Mouse (Mus musculus) intestine, embryonic 16.5 days (tissue): ENCODE measurements around the gene Hist1h2ah. TPM values are rescaled to one million over a fixed set of nuclear protein-coding genes. Genes with fewer than 3 reads are reported as not detected.
"Not testable (repeated sequence)": the region's sequence is repeated elsewhere in the genome, so short reads cannot be mapped to it uniquely, and the experiment has no call there.

Experiments used
- ATAC-seq: fragments of 200-750 bp; cut with Nextera tagmentation; 2 replicates; pipeline ENCODE4 v1.8.0; 2017; ENCODE audit warnings: moderate TSS enrichment, moderate library complexity
- H3K27ac ChIP-seq: fragments of 300-500 bp; sonication (generic); 2 replicates; pipeline ENCODE4 v1.5.1; 2014; ENCODE audit warnings: mild to moderate bottlenecking, low read length
- H3K27me3 ChIP-seq: fragments of 300-500 bp; sonication (generic); replicated peaks from 2 replicates; pipeline ENCODE4 v1.6.1; 2014; ENCODE audit warnings: low read length, control low read depth, mixed read lengths; ENCODE audit not compliant: control insufficient read depth, insufficient read depth
- H3K36me3 ChIP-seq: fragments of 300-500 bp; sonication (generic); 2 replicates; pipeline ENCODE4 v1.6.1; 2014; ENCODE audit warnings: low read length, control low read depth; ENCODE audit not compliant: control insufficient read depth, insufficient read depth
- H3K4me1 ChIP-seq: fragments of 300-500 bp; sonication (generic); 2 replicates; pipeline ENCODE4 v1.6.1; 2014; ENCODE audit warnings: low read length, control low read depth, mixed read lengths; ENCODE audit not compliant: control insufficient read depth, insufficient read depth
- H3K4me2 ChIP-seq: fragments of 300-500 bp; sonication (generic); 2 replicates; pipeline ENCODE4 v1.6.1; 2014; ENCODE audit warnings: low read depth, low read length, control low read depth
- H3K4me3 ChIP-seq: fragments of 300-500 bp; sonication (generic); 2 replicates; pipeline ENCODE4 v1.5.1; 2014; ENCODE audit warnings: mild to moderate bottlenecking, low read length
- H3K9ac ChIP-seq: fragments of 300-500 bp; sonication (generic); 2 replicates; pipeline ENCODE4 v1.6.1; 2014; ENCODE audit warnings: low read depth, low read length
- H3K9me3 ChIP-seq: fragments of 300-500 bp; sonication (generic); 2 replicates; pipeline ENCODE4 v1.6.1; 2016; ENCODE audit warnings: low read length, control low read depth; ENCODE audit not compliant: control insufficient read depth
- WGBS: fragments of 180-500 bp; shearing (Covaris S2); extraction: QIAGEN DNeasy Blood & Tissue Kit; methylation state at CpG from one replicate; pipeline ENCODE4 v1.1.7; 2014; 5-methylcytosine and 5-hydroxymethylcytosine counted together
- polyA plus RNA-seq: library from polyadenylated mRNA; unstranded; fragments of >200 nt; fragmentation: Nextera tagmentation; extraction: Ambion mirVana; gene quantifications from 2 replicates; pipeline ENCODE4 v1.2.1, GENCODE M21; 2015

The Hist1h2ah gene
- polyA plus RNA-seq: 4.6 and 5.1 TPM in 2 replicates

- Histone ChIP-seq H3K4me3 (peak within 1 kb of the TSS; percentile 50), H3K27ac (peak within 1 kb of the TSS; percentile 93), H3K4me1 (peaks cover 12% of the 10 kb centered on the region; the same call in 1 of the 2 replicates), H3K4me2 (peak within 1 kb of the TSS; percentile 70), H3K9ac (peak within 1 kb of the TSS; percentile 67)
- H3K36me3 ChIP-seq, H3K27me3 ChIP-seq, H3K9me3 ChIP-seq: not testable (repeated sequence)
- peak; percentile 96 for ATAC-seq
- WGBS: under 1% methylated on average over 22 of the region's 69 CpGs
Measured at GRCm38 (mm10) chr13:22035267-22036148, at the start of gene Hist1h2ah, which contains the start of gene Hist1h2bk. Gene Hist1h2ah (minus strand): TSS chr13:22035568. Gene Hist1h2bk (plus strand): TSS chr13:22035870.

- not testable (repeated sequence) for H3K9ac ChIP-seq, H3K27me3 ChIP-seq, H3K4me2 ChIP-seq, H3K36me3 ChIP-seq, H3K4me1 ChIP-seq, H3K27ac ChIP-seq, ATAC-seq, H3K4me3 ChIP-seq, H3K9me3 ChIP-seq
- 71% methylated on average over 1 of the region's 1 CpGs for WGBS
Measured at GRCm38 (mm10) chr13:22084140-22084539, 48.8 kb upstream of the Hist1h2ah start, which contains the start of gene Vmn1r188. Gene Vmn1r188 (plus strand): TSS chr13:22084440.

- H3K4me1 ChIP-seq: no peaks in the 10 kb centered on the region
- no peak overlapping the region for H3K4me3 ChIP-seq
- no peaks in the 10 kb centered on the region for H3K27me3 ChIP-seq
- H3K4me2 ChIP-seq: no peak overlapping the region
- ATAC-seq: peak; percentile 82
- H3K27ac ChIP-seq: no peak overlapping the region
- no peaks in the 10 kb centered on the region for H3K9me3 ChIP-seq
- no peak overlapping the region for H3K9ac ChIP-seq
- no peaks in the 10 kb centered on the region for H3K36me3 ChIP-seq
- 55% methylated on average over 1 of the region's 1 CpGs for WGBS
Measured at GRCm38 (mm10) chr13:22063468-22063867, 28.1 kb upstream of the Hist1h2ah start.

GRCm38 (mm10) chr13:22061422-22061821, 26.1 kb upstream of the Hist1h2ah start:
- no peak overlapping the region for H3K27ac ChIP-seq
- WGBS: 74% methylated on average over 1 of the region's 1 CpGs
- no peak overlapping the region for H3K9ac ChIP-seq
- no peaks in the 10 kb centered on the region for H3K27me3 ChIP-seq
- no peak overlapping the region for H3K4me2 ChIP-seq
- no peaks in the 10 kb centered on the region for H3K9me3 ChIP-seq
- no peaks in the 10 kb centered on the region for H3K36me3 ChIP-seq
- no peaks in the 10 kb centered on the region for H3K4me1 ChIP-seq
- H3K4me3 ChIP-seq: no peak overlapping the region
- no peak for ATAC-seq

- Histone ChIP-seq H3K9me3 (no peaks in the 10 kb centered on the region), H3K4me1 (0 out of 2 replicates have a peak, but pooled peaks cover 2% of the 10 kb centered on the region), H3K4me3 (no peak overlapping the region), H3K27ac (no peak overlapping the region), H3K9ac (no peak overlapping the region), H3K36me3 (no peaks in the 10 kb centered on the region), H3K4me2 (no peak overlapping the region), H3K27me3 (no peaks in the 10 kb centered on the region)
- no peak for ATAC-seq
- WGBS: 91% methylated on average over 1 of the region's 1 CpGs
Measured at GRCm38 (mm10) chr13:22053754-22054153, 18.4 kb upstream of the Hist1h2ah start.

DNA sequence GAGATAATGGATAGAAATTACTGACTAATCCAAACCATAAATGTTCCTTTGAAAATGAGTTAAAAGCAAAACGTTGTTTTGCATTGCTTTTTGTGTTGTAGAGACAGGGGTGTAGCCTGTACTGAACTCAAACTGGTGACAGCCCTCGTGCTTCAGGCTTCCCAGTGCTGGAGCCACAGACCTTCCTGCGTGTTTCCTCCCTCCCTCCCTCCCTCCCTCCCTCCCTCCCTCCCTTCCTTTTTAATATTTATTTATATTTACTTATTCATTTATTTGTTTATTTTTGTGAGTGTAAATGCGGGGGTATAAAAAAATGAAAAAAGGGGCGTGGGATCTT, 16.1 kb upstream of the Hist1h2ah start:
- peak overlapping the region; percentile 73 for H3K9ac ChIP-seq
- 0 out of 2 replicates have a peak, but pooled peaks cover 2% of the 10 kb centered on the region for H3K4me1 ChIP-seq
- H3K4me3 ChIP-seq: peak overlapping the region; percentile 58
- no peaks in the 10 kb centered on the region for H3K36me3 ChIP-seq
- H3K4me2 ChIP-seq: peak overlapping the region; percentile 56
- ATAC-seq: 0 out of 2 replicates have a peak, but pooled peaks have one; percentile 22
- no peaks in the 10 kb centered on the region for H3K9me3 ChIP-seq
- no peaks in the 10 kb centered on the region for H3K27me3 ChIP-seq
- 13% methylated on average over 5 of the region's 5 CpGs for WGBS
- peak overlapping the region; percentile 86 for H3K27ac ChIP-seq

DNA sequence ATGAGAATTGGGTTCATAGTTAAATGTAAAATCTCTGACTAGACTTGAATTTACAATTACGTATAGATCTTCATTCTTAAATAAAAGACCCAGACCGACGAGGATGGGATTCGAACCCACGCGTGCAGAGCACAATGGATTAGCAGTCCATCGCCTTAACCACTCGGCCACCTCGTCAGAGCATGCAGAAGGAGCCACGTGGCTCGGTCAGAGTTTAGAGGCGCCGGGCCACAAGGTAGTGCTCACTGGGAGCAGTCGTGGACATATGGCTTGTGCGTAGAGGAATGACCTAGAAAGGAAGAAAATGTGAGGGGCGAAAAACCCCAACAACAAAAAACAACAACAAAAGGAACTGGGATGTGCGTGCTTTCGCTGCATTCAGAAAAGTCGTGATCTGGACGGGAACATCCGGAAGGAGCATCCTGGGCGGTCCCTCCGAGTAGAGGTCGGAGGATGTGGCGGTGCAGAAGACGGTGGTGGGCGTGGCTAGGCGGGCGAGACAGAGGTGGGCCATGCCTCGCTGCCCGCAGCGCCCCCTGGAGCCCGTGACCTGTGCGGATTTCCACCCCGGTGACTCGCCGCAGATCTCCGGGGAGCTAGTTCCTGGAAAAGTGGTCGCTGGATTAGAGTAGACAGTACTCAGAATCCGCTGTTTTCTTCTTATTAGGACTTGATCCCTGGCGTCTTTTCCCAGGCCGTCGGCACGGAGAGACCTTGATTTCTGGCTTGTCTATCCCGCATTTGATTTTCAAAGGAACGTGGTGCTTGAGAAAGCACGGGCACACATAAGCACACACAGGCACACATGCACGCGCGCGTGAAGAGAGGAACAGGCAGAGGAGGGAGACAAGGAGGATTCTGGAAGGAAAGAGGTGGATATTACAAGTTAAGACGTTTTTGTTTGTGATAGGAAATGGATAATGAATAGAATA, 15.5 kb upstream of the Hist1h2ah start:
- ATAC-seq: peak; percentile 98
- WGBS: under 1% methylated on average over 52 of the region's 52 CpGs
- H3K36me3 ChIP-seq: no peaks in the 10 kb centered on the region
- H3K4me2 ChIP-seq: peak overlapping the region; percentile 56
- no peaks in the 10 kb centered on the region for H3K27me3 ChIP-seq
- H3K27ac ChIP-seq: peak overlapping the region; percentile 86
- peak overlapping the region; percentile 73 for H3K9ac ChIP-seq
- 0 out of 2 replicates have a peak, but pooled peaks cover 2% of the 10 kb centered on the region for H3K4me1 ChIP-seq
- no peaks in the 10 kb centered on the region for H3K9me3 ChIP-seq
- H3K4me3 ChIP-seq: peak overlapping the region; percentile 58

DNA sequence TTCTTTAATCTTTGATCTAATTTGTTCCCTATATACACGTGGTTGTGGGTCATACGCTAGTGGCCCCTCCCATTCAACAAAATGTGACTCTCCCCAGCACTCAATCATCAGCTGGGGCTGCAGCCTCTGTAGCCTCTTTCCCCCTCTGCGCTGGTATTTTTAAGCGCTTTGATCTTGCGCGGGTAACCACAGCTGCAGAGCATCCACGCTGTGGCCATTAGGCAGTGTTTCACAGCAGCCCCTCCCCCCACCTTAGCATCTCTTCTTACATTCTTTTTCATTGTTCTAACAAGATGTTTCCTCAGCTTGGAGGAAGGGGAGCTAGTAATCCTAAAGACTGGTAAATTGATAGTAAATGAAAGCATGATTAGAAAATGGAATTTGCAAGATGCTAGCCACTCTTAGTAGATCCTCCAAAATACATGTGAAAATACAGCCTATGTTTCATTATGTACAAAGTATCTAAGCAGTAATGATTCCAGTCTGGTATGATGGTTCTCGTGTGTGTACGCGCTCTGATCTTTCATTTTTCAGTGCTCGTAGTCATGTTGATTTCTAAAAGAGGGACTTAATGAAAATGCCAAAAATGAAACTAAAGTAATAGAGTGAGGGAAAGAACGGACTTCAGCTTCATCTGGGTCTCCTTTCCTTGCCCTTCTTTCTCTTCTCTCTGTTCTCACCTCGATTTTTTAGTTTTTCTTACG, 14.5 kb upstream of the Hist1h2ah start:
- Histone ChIP-seq H3K36me3 (no peaks in the 10 kb centered on the region), H3K4me2 (peak overlapping the region; percentile 56), H3K4me3 (peak overlapping the region; percentile 58), H3K27me3 (no peaks in the 10 kb centered on the region), H3K4me1 (0 out of 2 replicates have a peak, but pooled peaks cover 2% of the 10 kb centered on the region), H3K9me3 (no peaks in the 10 kb centered on the region), H3K9ac (peak overlapping the region; percentile 51), H3K27ac (peak overlapping the region; percentile 86)
- no peak for ATAC-seq
- WGBS: 1% methylated on average over 14 of the region's 14 CpGs
